Mouse (Mus musculus) forebrain, embryonic 16.5 days (tissue): ENCODE data around the gene Ifi35. TPM values are rescaled to one million over a fixed set of nuclear protein-coding genes. Genes with fewer than 3 reads are reported as not detected.
"Not testable (repeated sequence)": the region's sequence is repeated elsewhere in the genome, so short reads cannot be mapped to it uniquely, and the experiment has no call there.

Source experiments
- ATAC-seq: fragments of 200-750 bp; cut with Nextera tagmentation; 2 replicates; pipeline ENCODE4 v1.8.0; 2017; ENCODE audit warnings: mild to moderate bottlenecking, moderate library complexity
- H3K27ac ChIP-seq: fragments of 300-500 bp; sonication (generic); 2 replicates; pipeline ENCODE4 v1.5.1; 2014; ENCODE audit warnings: low read length, control low read depth
- H3K27me3 ChIP-seq: fragments of 300-500 bp; sonication (generic); replicated peaks from 2 replicates; pipeline ENCODE4 v1.6.1; 2014; ENCODE audit warnings: low read length; ENCODE audit not compliant: control insufficient read depth, insufficient read depth
- H3K36me3 ChIP-seq: fragments of 300-500 bp; sonication (generic); 2 replicates; pipeline ENCODE4 v1.6.1; 2014; ENCODE audit not compliant: control insufficient read depth, insufficient read depth
- H3K4me1 ChIP-seq: fragments of 300-500 bp; sonication (generic); replicated peaks from 2 replicates; pipeline ENCODE4 v1.6.1; 2014; ENCODE audit warnings: low read length; ENCODE audit not compliant: control insufficient read depth, insufficient read depth
- H3K4me2 ChIP-seq: fragments of 300-500 bp; sonication (generic); 2 replicates; pipeline ENCODE4 v1.6.1; 2014; ENCODE audit warnings: mild to moderate bottlenecking, low read length, control low read depth
- H3K4me3 ChIP-seq: fragments of 300-500 bp; sonication (generic); replicated peaks from 2 replicates; pipeline ENCODE4 v1.5.1; 2014; ENCODE audit warnings: mild to moderate bottlenecking, low read length, control low read depth
- H3K9ac ChIP-seq: fragments of 300-500 bp; sonication (generic); replicated peaks from 2 replicates; pipeline ENCODE4 v1.6.1; 2014; ENCODE audit warnings: low read depth, low read length, control low read depth
- H3K9me3 ChIP-seq: fragments of 300-500 bp; sonication (generic); 2 replicates; pipeline ENCODE4 v1.6.1; 2016; ENCODE audit warnings: low read length; ENCODE audit not compliant: control insufficient read depth
- WGBS: fragments of 180-500 bp; shearing (Covaris S2); extraction: QIAGEN DNeasy Blood & Tissue Kit; methylation state at CpG from one replicate; pipeline ENCODE4 v1.1.7; 2014; 5-methylcytosine and 5-hydroxymethylcytosine counted together
- polyA plus RNA-seq: library from polyadenylated mRNA; unstranded; fragments of >200 nt; fragmentation: Nextera tagmentation; extraction: Ambion mirVana; gene quantifications from 2 replicates; pipeline ENCODE4 v1.2.1, GENCODE M21; 2015

Gene Ifi35
- polyA plus RNA-seq, 1 experiment from 2014 or later, result 2.2 TPM

- under 1% methylated on average over 50 of the region's 51 CpGs for WGBS
These were observed 17.1 kb downstream of the Ifi35 start for GRCm38 (mm10) chr11:101465101-101465868.

GRCm38 (mm10) chr11:101465869-101466551, 17.8 kb downstream of the Ifi35 start, which contains the start of gene Vat1:
Gene Vat1 (minus strand): TSS chr11:101466230.
- peak; percentile 61 for ATAC-seq
- H3K9me3 ChIP-seq, result no peaks in the 10 kb centered on the region
- peak within 1 kb of the TSS; percentile 95 for H3K9ac ChIP-seq
- H3K36me3 ChIP-seq, result peaks cover 7% of the 10 kb centered on the region; the same call in 1 of the 2 replicates
- H3K27ac ChIP-seq, result peak within 1 kb of the TSS; percentile 89
- H3K4me2 ChIP-seq, result peak within 1 kb of the TSS; percentile 89
- H3K27me3 ChIP-seq, result no peaks in the 10 kb centered on the region
- peak within 1 kb of the TSS; percentile 94 for H3K4me3 ChIP-seq
- peaks cover 52% of the 10 kb centered on the region for H3K4me1 ChIP-seq
- WGBS, result 1% methylated on average over 60 of the region's 60 CpGs

More at GRCm38 (mm10) chr11:101465101-101465868, 17.1 kb downstream of the Ifi35 start:
- H3K4me2 ChIP-seq, result peak overlapping the region; percentile 67
- peaks cover 52% of the 10 kb centered on the region for H3K4me1 ChIP-seq
- H3K9ac ChIP-seq, result peak overlapping the region; percentile 95
- peak overlapping the region; percentile 94 for H3K4me3 ChIP-seq
- peak overlapping the region; percentile 89 for H3K27ac ChIP-seq
- no peaks in the 10 kb centered on the region for H3K9me3 ChIP-seq
- peaks cover 10% of the 10 kb centered on the region for H3K36me3 ChIP-seq
- peak; percentile 49 for ATAC-seq
- no peaks in the 10 kb centered on the region for H3K27me3 ChIP-seq

- not testable (repeated sequence) for H3K36me3 ChIP-seq, H3K9ac ChIP-seq, ATAC-seq, H3K9me3 ChIP-seq, H3K27me3 ChIP-seq, H3K27ac ChIP-seq
- 59% methylated on average over 5 of the region's 5 CpGs for WGBS
- H3K4me3 ChIP-seq, result peak overlapping the region; percentile 94
- H3K4me2 ChIP-seq, result peak overlapping the region; percentile 67
- H3K4me1 ChIP-seq, result peaks cover 52% of the 10 kb centered on the region
These were observed 18.3 kb downstream of the Ifi35 start for GRCm38 (mm10) chr11:101466552-101466950.

GRCm38 (mm10) chr11:101467477-101468262, 19.5 kb downstream of the Ifi35 start:
- ATAC-seq, result peak; percentile 68
- under 1% methylated on average over 53 of the region's 54 CpGs for WGBS
- H3K4me2 ChIP-seq, result peak overlapping the region; percentile 89
- peak overlapping the region; percentile 80 for H3K9ac ChIP-seq
- H3K9me3 ChIP-seq, result no peaks in the 10 kb centered on the region
- H3K27ac ChIP-seq, result peak overlapping the region; percentile 76
- H3K4me3 ChIP-seq, result peak overlapping the region; percentile 71
- H3K4me1 ChIP-seq, result peaks cover 47% of the 10 kb centered on the region
- no peaks in the 10 kb centered on the region for H3K36me3 ChIP-seq
- no peaks in the 10 kb centered on the region for H3K27me3 ChIP-seq

- under 1% methylated on average over 30 of the region's 31 CpGs for WGBS
- peak overlapping the region; percentile 76 for H3K27ac ChIP-seq
- peak; percentile 15 for ATAC-seq
- peak overlapping the region; percentile 71 for H3K4me3 ChIP-seq
- no peaks in the 10 kb centered on the region for H3K9me3 ChIP-seq
- no peaks in the 10 kb centered on the region for H3K36me3 ChIP-seq
- peaks cover 43% of the 10 kb centered on the region for H3K4me1 ChIP-seq
- H3K9ac ChIP-seq, result peak overlapping the region; percentile 80
- no peaks in the 10 kb centered on the region for H3K27me3 ChIP-seq
- peak overlapping the region; percentile 89 for H3K4me2 ChIP-seq
These were observed 20.1 kb downstream of the Ifi35 start for GRCm38 (mm10) chr11:101468263-101468688.

- Histone ChIP-seq H3K36me3 (no peaks in the 10 kb centered on the region), H3K4me3 (peak overlapping the region; percentile 71), H3K27me3 (no peaks in the 10 kb centered on the region), H3K4me2 (peak overlapping the region; percentile 89), H3K9ac (peak overlapping the region; percentile 80), H3K4me1 (peaks cover 39% of the 10 kb centered on the region), H3K9me3 (no peaks in the 10 kb centered on the region), H3K27ac (peak overlapping the region; percentile 76; the same call in 1 of the 2 replicates)
- 2% methylated on average over 13 of the region's 13 CpGs for WGBS
- no peak; the same call in 1 of the 2 replicates for ATAC-seq
These were observed 20.5 kb downstream of the Ifi35 start for GRCm38 (mm10) chr11:101468731-101469130.

GRCm38 (mm10) chr11:101469155-101469554, 20.9 kb downstream of the Ifi35 start:
- WGBS, result 65% methylated on average over 4 of the region's 4 CpGs
- no peak overlapping the region for H3K27ac ChIP-seq
- H3K9me3 ChIP-seq, result no peaks in the 10 kb centered on the region
- H3K4me1 ChIP-seq, result peaks cover 34% of the 10 kb centered on the region
- no peak for ATAC-seq
- no peaks in the 10 kb centered on the region for H3K36me3 ChIP-seq
- H3K9ac ChIP-seq, result peak overlapping the region; percentile 80
- no peaks in the 10 kb centered on the region for H3K27me3 ChIP-seq
- H3K4me2 ChIP-seq, result peak overlapping the region; percentile 89
- peak overlapping the region; percentile 71 for H3K4me3 ChIP-seq

GRCm38 (mm10) chr11:101470206-101470605, 22.0 kb downstream of the Ifi35 start:
- Histone ChIP-seq H3K9ac (no peak overlapping the region), H3K9me3 (no peaks in the 10 kb centered on the region), H3K36me3 (no peaks in the 10 kb centered on the region), H3K4me1 (peaks cover 25% of the 10 kb centered on the region), H3K4me2 (peak overlapping the region; percentile 15; the same call in 1 of the 2 replicates), H3K27me3 (no peaks in the 10 kb centered on the region), H3K27ac (no peak overlapping the region), H3K4me3 (no peak overlapping the region)
- ATAC-seq, result no peak
- WGBS, result 16% methylated on average over 7 of the region's 7 CpGs
